Mouse (Mus musculus): ENCODE data around the gene Tmem121b. TPM values are rescaled to one million over a fixed set of nuclear protein-coding genes. Genes with fewer than 3 reads are reported as not detected.

Gene Tmem121b
- polyA plus RNA-seq, 1 experiment from 2014 or later: 0.10 TPM

DNA sequence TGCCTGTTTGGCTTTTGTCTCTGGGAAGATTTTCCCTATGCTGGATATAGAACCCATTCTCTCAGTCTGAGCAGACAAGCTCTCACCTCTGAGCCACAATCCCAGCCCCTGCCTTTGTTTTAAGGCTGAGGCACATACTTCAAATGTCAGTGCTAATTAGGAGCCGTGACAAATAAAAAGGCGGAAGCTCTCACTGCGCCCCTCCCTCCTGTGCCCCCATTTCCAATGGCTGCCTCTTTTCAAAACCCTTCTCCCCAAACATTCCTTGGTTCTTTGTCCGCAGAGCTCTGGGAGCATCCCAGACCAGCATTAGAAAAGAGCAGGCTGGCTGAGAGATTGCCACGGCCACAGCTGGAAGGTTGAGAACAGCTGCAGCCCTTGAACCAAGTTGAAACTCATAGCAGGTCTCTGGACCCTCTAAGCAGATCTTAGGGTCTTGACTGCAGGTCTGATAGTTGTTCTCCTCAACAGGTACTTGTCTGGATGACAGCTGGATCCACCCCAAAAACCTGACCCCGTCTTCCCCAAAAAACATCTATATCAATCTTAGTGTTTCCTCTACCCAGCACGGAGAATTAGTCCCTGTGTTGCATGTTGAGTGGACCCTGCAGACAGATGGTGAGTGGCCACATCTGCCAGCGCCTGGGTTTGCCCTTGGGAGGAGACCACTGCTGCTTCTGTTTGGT lies 21.0 kb downstream of the Tmem121b start:
- no peaks in the 10 kb centered on the region for H3K27me3 ChIP-seq (replicated peaks)
- WGBS: 41% methylated on average over 8 of the region's 8 CpGs

DNA sequence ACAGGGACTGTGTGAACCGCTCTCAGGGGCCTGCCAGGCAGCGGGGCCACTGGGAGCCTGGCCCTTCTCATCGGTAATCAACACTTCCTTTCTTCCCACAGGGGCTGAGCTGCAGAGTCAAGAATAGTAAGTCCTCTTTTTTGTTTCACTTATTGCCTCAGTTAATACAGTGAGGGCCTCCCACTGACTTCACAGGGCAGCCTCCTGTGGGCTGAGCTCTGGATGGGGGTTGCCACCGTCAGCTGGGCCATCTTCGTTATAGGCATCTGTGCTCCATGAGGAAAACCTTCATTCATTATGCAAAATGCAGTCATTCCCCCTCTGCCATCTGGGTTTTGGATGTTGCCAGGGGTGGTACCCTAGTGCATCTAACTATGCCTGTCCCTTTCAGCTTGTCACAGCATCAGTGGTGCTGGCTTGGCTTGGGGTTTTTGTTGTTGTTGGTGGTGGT lies 21.6 kb downstream of the Tmem121b start:
- no peak overlapping the region for H3K4me2 ChIP-seq (replicated peaks)
- no peaks in the 10 kb centered on the region for H3K27me3 ChIP-seq (replicated peaks)
- no peak overlapping the region for H3K9ac ChIP-seq
- H3K36me3 ChIP-seq: no peaks in the 10 kb centered on the region
- no peak overlapping the region for H3K27ac ChIP-seq
- H3K4me3 ChIP-seq (replicated peaks): no peak overlapping the region
- WGBS: 34% methylated on average over 5 of the region's 5 CpGs
- H3K9me3 ChIP-seq: no peaks in the 10 kb centered on the region
- H3K4me1 ChIP-seq (replicated peaks): no peaks in the 10 kb centered on the region
- no peak for ATAC-seq

More for the DNA sequence above, 21.0 kb downstream of the Tmem121b start:
- no peak overlapping the region for H3K4me2 ChIP-seq (replicated peaks)
- no peaks in the 10 kb centered on the region for H3K4me1 ChIP-seq (replicated peaks)
- H3K9ac ChIP-seq: no peak overlapping the region
- no peak overlapping the region for H3K4me3 ChIP-seq (replicated peaks)
- no peaks in the 10 kb centered on the region for H3K9me3 ChIP-seq
- no peak for ATAC-seq
- H3K27ac ChIP-seq: no peak overlapping the region
- no peaks in the 10 kb centered on the region for H3K36me3 ChIP-seq

DNA sequence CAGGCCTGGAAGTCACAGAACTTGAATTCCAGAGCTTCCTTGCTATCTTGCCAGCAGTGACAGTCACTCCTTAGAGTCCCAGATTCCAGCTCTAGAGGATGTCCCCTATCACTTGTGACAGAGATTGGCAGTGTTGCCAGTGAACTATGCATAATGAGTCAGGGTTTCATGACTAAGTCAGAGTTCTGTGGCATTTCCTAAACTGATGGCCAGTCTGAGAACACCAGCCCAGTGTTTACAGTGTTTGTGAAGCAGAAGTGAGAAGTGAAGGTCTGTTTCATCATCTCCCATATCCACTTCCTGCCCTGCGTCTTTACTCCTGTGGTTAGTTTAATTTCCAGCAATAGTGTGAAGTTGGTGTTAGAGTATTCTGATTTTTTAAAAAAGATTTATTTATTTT lies 22.9 kb downstream of the Tmem121b start:
- Histone ChIP-seq H3K4me2 (replicated peaks) (no peak overlapping the region), H3K36me3 (no peaks in the 10 kb centered on the region), H3K27ac (no peak overlapping the region), H3K4me3 (replicated peaks) (no peak overlapping the region), H3K9me3 (no peaks in the 10 kb centered on the region), H3K9ac (no peak overlapping the region), H3K27me3 (replicated peaks) (no peaks in the 10 kb centered on the region), H3K4me1 (replicated peaks) (no peaks in the 10 kb centered on the region)
- 82% methylated on average over 1 of the region's 1 CpGs for WGBS
- ATAC-seq: no peak

DNA sequence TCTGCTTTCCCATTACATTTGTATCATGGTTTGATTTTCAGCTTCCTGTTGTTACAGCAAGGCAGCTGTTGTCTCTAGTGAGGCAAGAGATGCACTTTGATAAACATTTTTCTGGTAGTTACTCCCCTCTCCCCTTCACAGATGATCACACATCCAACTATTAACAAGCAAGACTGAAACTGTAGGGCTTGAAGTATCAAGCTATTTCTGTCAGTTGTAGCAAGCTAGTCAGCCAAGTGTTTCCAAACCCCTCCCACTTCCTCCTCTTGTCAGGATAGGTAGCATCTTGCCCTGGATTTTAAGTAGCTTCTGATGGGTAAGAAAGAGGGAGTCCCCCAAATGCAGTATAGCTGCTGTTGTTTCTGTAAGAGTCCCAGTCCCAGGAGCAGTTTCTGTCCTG lies 23.8 kb downstream of the Tmem121b start:
- Histone ChIP-seq H3K27me3 (replicated peaks) (no peaks in the 10 kb centered on the region), H3K9ac (no peak overlapping the region), H3K4me2 (replicated peaks) (no peak overlapping the region), H3K9me3 (no peaks in the 10 kb centered on the region), H3K27ac (no peak overlapping the region), H3K4me3 (replicated peaks) (no peak overlapping the region), H3K36me3 (no peaks in the 10 kb centered on the region), H3K4me1 (replicated peaks) (no peaks in the 10 kb centered on the region)
- no peak for ATAC-seq

DNA sequence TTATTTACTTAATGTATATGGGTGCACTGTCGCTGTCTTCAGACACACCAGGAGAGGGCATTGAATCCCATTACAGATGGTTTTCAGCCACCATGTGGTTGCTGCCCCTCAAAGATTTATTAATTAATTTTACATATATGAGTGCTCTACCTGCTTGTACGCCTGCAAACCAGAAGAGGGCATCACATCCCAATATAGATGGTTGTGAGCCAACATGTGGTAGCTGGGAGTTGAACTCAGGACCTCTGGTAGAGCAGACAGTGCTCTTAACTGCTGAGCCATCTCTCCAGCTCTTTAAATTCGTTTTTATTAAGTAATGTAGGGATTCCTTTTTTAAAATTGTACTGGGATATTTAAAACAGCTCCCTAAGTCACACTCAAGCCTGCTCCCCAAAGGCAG lies 24.3 kb downstream of the Tmem121b start:
- no peak for ATAC-seq
- Histone ChIP-seq H3K4me3 (replicated peaks) (no peak overlapping the region), H3K4me1 (replicated peaks) (no peaks in the 10 kb centered on the region), H3K4me2 (replicated peaks) (no peak overlapping the region), H3K9ac (no peak overlapping the region), H3K27me3 (replicated peaks) (no peaks in the 10 kb centered on the region), H3K9me3 (no peaks in the 10 kb centered on the region), H3K36me3 (no peaks in the 10 kb centered on the region), H3K27ac (no peak overlapping the region)
- 71% methylated on average over 3 of the region's 3 CpGs for WGBS

DNA sequence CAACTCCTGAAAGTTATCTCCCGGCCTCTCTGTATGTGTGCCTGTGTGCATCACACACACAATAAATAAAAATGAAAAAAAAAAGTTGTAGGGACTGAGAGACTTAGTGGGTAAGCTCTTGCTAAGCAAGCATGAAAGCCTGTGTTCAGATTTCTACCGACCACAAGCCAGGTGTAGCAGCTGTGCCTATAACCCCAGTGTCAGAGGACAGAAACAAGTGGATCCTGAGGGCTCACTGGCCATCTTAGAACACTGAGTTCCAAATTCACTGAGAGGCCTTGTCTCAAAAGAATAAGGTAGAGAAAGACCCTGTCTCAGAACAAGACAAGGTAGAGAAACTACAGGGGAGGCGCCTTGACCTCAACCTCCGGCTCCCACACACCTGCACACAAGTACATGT lies 25.3 kb downstream of the Tmem121b start:
- H3K27me3 ChIP-seq (replicated peaks): peaks cover 7% of the 10 kb centered on the region; the same call in 1 of the 2 replicates
- H3K4me3 ChIP-seq (replicated peaks): no peak overlapping the region
- no peaks in the 10 kb centered on the region for H3K9me3 ChIP-seq
- no peak overlapping the region for H3K9ac ChIP-seq
- no peak overlapping the region for H3K27ac ChIP-seq
- 88% methylated on average over 4 of the region's 4 CpGs for WGBS
- H3K36me3 ChIP-seq: no peaks in the 10 kb centered on the region
- no peak for ATAC-seq
- no peak overlapping the region for H3K4me2 ChIP-seq (replicated peaks)
- H3K4me1 ChIP-seq (replicated peaks): peaks cover 10% of the 10 kb centered on the region

DNA sequence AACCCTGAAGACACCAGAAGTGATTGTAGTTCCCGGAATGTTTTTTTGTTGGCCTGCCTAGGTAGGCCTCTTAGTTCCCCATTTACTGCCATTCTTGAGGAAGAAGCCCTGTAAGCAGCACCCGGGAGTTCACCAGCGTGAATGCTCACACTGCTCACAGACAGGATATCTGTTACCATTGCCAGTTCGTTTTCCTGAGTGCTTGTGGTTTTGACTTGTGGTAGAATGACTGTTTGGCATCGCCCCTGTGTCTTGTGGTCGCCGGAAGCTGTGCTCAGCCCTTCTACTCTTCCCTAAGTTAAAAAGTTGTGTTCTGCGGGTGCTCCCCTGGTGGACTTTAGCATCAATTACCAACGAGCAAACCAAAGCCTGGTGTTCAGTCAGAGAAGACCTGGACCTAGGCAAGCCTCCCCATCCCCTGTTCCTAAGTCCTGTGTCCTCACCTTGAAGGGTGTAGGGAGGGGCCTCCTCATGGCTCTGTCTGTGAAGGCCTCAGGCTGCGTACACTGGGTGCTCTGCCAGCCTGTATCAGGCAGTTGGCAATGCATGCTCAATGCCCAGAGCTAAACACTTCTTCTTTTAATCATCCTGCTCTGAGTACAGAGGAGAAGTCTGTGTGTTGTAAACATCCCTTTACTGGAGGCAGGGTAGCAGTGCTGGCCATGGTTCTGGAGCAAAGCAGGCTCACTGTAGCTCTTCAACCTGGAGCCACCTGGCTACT lies 26.8 kb downstream of the Tmem121b start:
- Histone ChIP-seq H3K4me1 (replicated peaks) (peaks cover 13% of the 10 kb centered on the region), H3K9me3 (no peaks in the 10 kb centered on the region), H3K4me3 (replicated peaks) (no peak overlapping the region), H3K9ac (no peak overlapping the region), H3K36me3 (no peaks in the 10 kb centered on the region), H3K4me2 (replicated peaks) (no peak overlapping the region), H3K27me3 (replicated peaks) (peaks cover 8% of the 10 kb centered on the region), H3K27ac (no peak overlapping the region)
- WGBS: 77% methylated on average over 10 of the region's 10 CpGs
- no peak for ATAC-seq

DNA sequence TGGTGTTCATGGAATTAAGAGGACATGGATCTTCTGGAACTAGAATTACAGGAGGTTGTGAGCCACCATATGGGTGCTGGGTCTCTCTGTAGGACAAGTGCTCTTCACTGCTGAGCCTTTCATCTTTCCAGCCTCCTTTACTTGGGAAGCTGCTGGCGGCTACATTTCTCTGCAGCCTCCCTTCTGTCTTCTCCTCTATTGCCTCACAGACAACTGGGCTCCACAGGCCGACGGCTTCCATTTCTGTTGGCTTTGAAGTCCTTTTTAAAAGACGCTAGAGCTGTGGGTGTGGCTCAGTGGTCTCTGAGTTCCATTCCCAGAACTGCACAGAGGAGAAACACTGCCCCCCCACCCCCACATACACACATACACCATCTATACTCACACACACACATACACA lies 28.2 kb downstream of the Tmem121b start:
- no peaks in the 10 kb centered on the region for H3K36me3 ChIP-seq
- ATAC-seq: no peak
- H3K27me3 ChIP-seq (replicated peaks): peaks cover 14% of the 10 kb centered on the region
- no peaks in the 10 kb centered on the region for H3K9me3 ChIP-seq
- H3K4me2 ChIP-seq (replicated peaks): no peak overlapping the region
- no peak overlapping the region for H3K27ac ChIP-seq
- peaks cover 13% of the 10 kb centered on the region for H3K4me1 ChIP-seq (replicated peaks)
- H3K9ac ChIP-seq: no peak overlapping the region
- no peak overlapping the region for H3K4me3 ChIP-seq (replicated peaks)
- 53% methylated on average over 4 of the region's 4 CpGs for WGBS

DNA sequence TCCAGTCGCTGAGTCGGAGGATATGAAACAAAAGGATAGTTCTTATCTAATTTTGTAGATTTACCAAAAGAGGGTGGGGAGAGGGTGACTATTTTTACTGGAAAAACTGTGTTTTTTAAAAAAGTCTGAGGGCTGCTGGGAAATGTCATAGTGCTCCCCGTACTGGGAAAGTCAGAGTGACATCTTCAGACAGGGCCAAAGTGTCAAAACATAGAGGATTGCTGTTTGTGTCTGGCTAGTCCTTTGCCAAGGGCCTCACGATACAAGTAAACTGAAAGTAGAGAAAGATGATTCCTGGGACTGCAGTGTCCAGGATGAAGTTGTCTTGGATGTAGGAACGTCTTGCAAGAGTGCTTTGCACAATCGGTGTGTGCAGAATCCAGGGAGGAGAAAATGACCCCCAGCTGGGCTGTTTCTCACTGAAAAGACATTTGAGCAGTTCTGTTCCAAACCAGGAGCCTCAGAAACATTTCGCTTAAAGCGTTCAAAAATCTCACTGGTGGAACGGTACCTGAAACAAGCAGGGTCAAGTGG lies 29.1 kb downstream of the Tmem121b start:
- H3K4me1 ChIP-seq (replicated peaks): peaks cover 13% of the 10 kb centered on the region
- peak overlapping the region; percentile 61; the same call in 1 of the 2 replicates for H3K4me3 ChIP-seq (replicated peaks)
- 50% methylated on average over 9 of the region's 9 CpGs for WGBS
- peak overlapping the region; percentile 86 for H3K4me2 ChIP-seq (replicated peaks)
- no peak for ATAC-seq
- H3K27me3 ChIP-seq (replicated peaks): peaks cover 14% of the 10 kb centered on the region
- no peaks in the 10 kb centered on the region for H3K36me3 ChIP-seq
- no peak overlapping the region for H3K9ac ChIP-seq
- no peak overlapping the region for H3K27ac ChIP-seq
- H3K9me3 ChIP-seq: no peaks in the 10 kb centered on the region

DNA sequence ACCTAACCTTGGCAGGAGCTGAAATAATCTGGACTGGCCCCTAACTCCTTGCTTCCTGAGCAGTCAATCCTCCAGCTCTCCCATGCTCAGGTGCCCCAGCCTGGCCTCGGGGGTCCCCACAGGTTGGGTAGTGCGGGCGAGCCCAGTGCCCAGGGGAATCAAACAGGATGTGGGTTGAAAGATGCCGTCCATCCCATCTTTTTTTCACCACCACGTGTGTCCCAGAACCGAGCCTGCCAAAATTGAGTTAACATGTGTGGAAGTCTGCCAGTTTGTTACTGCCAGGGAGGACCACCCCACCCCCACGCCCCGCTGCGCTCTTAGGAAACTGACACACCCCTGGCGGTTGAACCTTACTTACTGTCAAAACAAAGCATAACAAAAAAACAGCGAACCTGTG lies 29.7 kb downstream of the Tmem121b start:
- H3K4me1 ChIP-seq (replicated peaks): peaks cover 13% of the 10 kb centered on the region
- WGBS: 5% methylated on average over 11 of the region's 11 CpGs
- no peaks in the 10 kb centered on the region for H3K9me3 ChIP-seq
- H3K4me3 ChIP-seq (replicated peaks): peak overlapping the region; percentile 61
- H3K27ac ChIP-seq: no peak overlapping the region
- peaks cover 14% of the 10 kb centered on the region for H3K27me3 ChIP-seq (replicated peaks)
- H3K9ac ChIP-seq: 0 out of 2 replicates have a peak overlapping the region, but pooled peaks have one; percentile 54
- peak; percentile 21; the same call in 1 of the 2 replicates for ATAC-seq
- H3K36me3 ChIP-seq: no peaks in the 10 kb centered on the region
- peak overlapping the region; percentile 86 for H3K4me2 ChIP-seq (replicated peaks)

DNA sequence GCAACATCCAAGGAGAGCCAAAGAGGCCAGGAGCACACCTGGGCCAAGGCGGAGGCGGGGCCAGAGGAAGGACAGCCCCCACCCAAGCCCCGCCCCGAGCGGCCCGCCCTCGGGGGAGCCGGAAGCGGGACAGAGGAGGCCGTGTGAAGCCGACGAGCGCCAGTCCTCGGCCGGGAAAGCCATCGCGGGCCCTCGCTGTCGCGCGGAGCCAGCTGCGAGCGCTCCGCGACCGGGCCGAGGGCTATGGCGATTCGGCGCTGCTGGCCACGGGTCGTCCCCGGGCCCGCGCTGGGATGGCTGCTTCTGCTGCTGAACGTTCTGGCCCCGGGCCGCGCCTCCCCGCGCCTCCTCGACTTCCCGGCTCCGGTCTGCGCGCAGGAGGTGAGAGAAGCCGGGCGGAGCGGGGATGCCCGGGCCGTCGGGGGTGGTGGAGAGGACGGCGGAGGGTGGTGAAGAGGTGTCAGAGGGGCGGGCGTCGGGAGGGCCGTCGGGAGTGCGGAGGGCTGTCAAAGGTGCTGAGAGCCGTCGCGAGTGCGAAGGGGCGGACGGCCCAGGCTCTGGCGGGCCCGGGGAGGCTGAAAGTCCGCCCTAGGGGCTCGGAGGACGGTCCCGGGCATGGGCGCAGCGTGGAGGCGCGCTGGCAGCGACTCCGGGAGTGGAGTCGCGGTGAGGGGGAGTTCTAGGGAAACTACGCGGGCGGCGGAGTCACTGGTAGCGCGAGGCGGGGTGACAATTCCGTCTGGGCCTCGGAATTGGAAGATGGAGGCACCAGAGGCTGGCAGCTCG lies 30.3 kb downstream of the Tmem121b start, which contains the start of gene Il17ra:
Gene Il17ra (plus strand): TSS at position 162 of the 786 bp plus-strand sequence.
- Histone ChIP-seq H3K9me3 (no peaks in the 10 kb centered on the region), H3K36me3 (no peaks in the 10 kb centered on the region), H3K4me3 (replicated peaks) (peak within 1 kb of the TSS; percentile 61), H3K4me1 (replicated peaks) (peaks cover 13% of the 10 kb centered on the region), H3K4me2 (replicated peaks) (peak within 1 kb of the TSS; percentile 86), H3K9ac (peak within 1 kb of the TSS; percentile 54), H3K27ac (no peak within 1 kb of the TSS), H3K27me3 (replicated peaks) (peaks cover 14% of the 10 kb centered on the region)
- ATAC-seq: peak; percentile 98
- under 1% methylated on average over 88 of the region's 90 CpGs for WGBS

DNA sequence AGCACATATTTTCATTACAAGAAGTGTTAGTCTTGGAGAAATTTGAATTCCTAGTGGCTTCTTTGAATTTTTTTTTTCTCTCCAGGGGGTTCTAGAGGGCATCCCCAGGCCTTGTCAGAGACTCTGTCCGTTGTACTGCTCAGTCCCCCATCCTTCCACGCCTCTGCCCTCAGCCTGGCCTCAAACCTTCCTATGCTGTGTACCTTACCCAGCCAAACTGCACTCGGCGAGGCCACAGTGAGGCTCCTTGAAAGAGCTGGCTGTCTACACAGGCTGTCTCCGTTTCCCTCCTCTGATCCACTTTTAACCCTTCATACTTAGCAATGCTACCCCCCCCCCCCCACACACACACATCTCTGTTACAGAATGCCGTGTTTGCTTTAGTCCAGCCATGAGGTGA lies 31.4 kb downstream of the Tmem121b start:
- no peaks in the 10 kb centered on the region for H3K9me3 ChIP-seq
- no peaks in the 10 kb centered on the region for H3K36me3 ChIP-seq
- H3K4me2 ChIP-seq (replicated peaks): no peak overlapping the region
- H3K9ac ChIP-seq: no peak overlapping the region
- no peak for ATAC-seq
- 59% methylated on average over 6 of the region's 6 CpGs for WGBS
- H3K4me3 ChIP-seq (replicated peaks): no peak overlapping the region
- peaks cover 13% of the 10 kb centered on the region for H3K4me1 ChIP-seq (replicated peaks)
- H3K27ac ChIP-seq: no peak overlapping the region
- peaks cover 14% of the 10 kb centered on the region for H3K27me3 ChIP-seq (replicated peaks)
